Mouse (Mus musculus): ENCODE results near the gene Kif6. TPM values are rescaled to one million over a fixed set of nuclear protein-coding genes. Genes with fewer than 3 reads are reported as not detected.

The Kif6 gene
- polyA plus RNA-seq, 1 experiment from 2014 or later, result 3.1 TPM

DNA sequence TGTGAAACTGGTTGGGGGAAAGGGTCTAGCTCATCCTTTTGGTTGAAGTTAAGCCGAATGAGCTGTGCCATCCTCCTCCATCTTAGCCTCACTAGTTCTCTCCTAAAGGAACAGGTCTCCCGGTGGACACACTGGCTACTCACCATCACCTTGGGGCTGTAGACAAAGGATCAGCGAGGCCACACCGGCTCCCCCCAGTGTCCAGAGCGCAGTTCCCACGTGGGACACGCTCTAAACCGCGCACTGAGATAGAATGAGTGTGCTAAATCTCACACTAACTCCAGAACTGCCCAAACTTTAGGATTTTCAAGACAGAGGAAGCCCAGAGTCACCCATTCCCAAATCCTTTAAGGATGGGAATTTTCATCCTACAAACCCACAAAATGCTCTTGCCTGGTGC, 254.3 kb downstream of the Kif6 start:
- no peak for ATAC-seq (replicated peaks; ENCODE audit: insufficient number of reproducible peaks, low FRiP score, low TSS enrichment, low read depth)
- H3K27me3 ChIP-seq (ENCODE audit: control insufficient read depth, insufficient read depth, low read length), result no peaks in the 10 kb centered on the region
- no peak for DNase-seq (ENCODE audit: low spot score)
- no peak overlapping the region for H3K4me2 ChIP-seq (ENCODE audit: low read depth, low read length)
- no peaks in the 10 kb centered on the region; the same call in 1 of the 2 replicates for H3K4me1 ChIP-seq (ENCODE audit: control insufficient read depth, insufficient read depth, low read length)
- no peak overlapping the region for H3K9ac ChIP-seq (replicated peaks; ENCODE audit: low read length)
- H3K9me3 ChIP-seq (replicated peaks; ENCODE audit: control insufficient read depth, low read length), result no peaks in the 10 kb centered on the region
- H3K27ac ChIP-seq (replicated peaks; ENCODE audit: low read depth, low read length), result no peak overlapping the region
- WGBS, result 79% methylated on average over 9 of the region's 9 CpGs
- no peaks in the 10 kb centered on the region for H3K36me3 ChIP-seq (replicated peaks; ENCODE audit: control insufficient read depth, insufficient read depth, low read depth, low read length)
- no peak overlapping the region for H3K4me3 ChIP-seq (ENCODE audit: low read depth, low read length)

DNA sequence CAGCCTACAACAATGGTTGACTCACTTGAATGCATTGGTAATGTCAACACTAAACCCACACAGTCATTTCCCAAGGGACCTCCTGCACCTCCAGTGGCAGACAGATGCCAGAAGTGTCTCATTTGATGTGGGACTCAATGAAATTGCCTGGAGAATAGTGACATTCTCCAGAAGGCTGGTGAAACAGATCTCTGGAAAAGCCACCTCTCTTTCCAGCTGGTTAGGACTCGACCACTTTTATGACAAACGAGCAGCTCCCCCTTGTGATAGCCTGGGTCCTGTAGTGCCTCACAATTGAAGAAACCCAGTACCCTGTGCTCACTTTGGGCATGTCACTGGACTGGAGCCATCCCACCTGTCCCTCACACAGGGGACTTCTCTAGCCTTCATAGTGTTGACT, 257.4 kb downstream of the Kif6 start:
- no peak overlapping the region for H3K27ac ChIP-seq (replicated peaks; ENCODE audit: low read depth, low read length)
- ATAC-seq (replicated peaks; ENCODE audit: insufficient number of reproducible peaks, low FRiP score, low TSS enrichment, low read depth) (no peak), DNase-seq (ENCODE audit: low spot score) (peak; percentile 59)
- H3K4me1 ChIP-seq (ENCODE audit: control insufficient read depth, insufficient read depth, low read length), result no peaks in the 10 kb centered on the region; the same call in 1 of the 2 replicates
- H3K9me3 ChIP-seq (replicated peaks; ENCODE audit: control insufficient read depth, low read length), result no peaks in the 10 kb centered on the region
- H3K4me3 ChIP-seq (ENCODE audit: low read depth, low read length), result no peak overlapping the region
- H3K27me3 ChIP-seq (ENCODE audit: control insufficient read depth, insufficient read depth, low read length), result no peaks in the 10 kb centered on the region
- H3K4me2 ChIP-seq (ENCODE audit: low read depth, low read length), result no peak overlapping the region
- no peak overlapping the region for H3K9ac ChIP-seq (replicated peaks; ENCODE audit: low read length)
- 31% methylated on average over 2 of the region's 2 CpGs for whole genome bisulfite sequencing
- H3K36me3 ChIP-seq (replicated peaks; ENCODE audit: control insufficient read depth, insufficient read depth, low read depth, low read length), result no peaks in the 10 kb centered on the region

DNA sequence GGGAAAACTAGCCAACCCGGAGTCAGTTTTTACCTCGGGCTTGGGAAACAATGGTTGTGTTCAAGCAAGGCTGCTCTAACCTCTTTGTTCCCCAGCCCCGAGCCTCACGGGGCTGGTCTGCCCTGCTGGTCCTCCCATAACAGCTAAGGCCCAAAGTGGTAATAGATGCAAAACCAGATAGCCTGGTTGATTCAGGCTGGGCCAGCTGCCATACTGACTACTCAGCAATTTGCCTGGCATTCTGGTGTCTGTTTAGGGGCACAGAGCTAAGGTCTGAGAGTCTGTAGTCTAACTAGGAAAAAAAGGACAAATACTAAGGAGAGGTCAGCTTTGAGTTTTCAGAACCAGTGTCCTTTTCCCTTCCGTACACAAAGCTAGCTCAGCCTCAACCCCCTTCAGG, 259.8 kb downstream of the Kif6 start:
- Histone ChIP-seq H3K27me3 (ENCODE audit: control insufficient read depth, insufficient read depth, low read length) (no peaks in the 10 kb centered on the region), H3K4me2 (ENCODE audit: low read depth, low read length) (no peak overlapping the region), H3K9me3 (replicated peaks; ENCODE audit: control insufficient read depth, low read length) (no peaks in the 10 kb centered on the region), H3K36me3 (replicated peaks; ENCODE audit: control insufficient read depth, insufficient read depth, low read depth, low read length) (no peaks in the 10 kb centered on the region), H3K4me1 (ENCODE audit: control insufficient read depth, insufficient read depth, low read length) (no peaks in the 10 kb centered on the region; the same call in 1 of the 2 replicates), H3K9ac (replicated peaks; ENCODE audit: low read length) (no peak overlapping the region), H3K27ac (replicated peaks; ENCODE audit: low read depth, low read length) (no peak overlapping the region), H3K4me3 (ENCODE audit: low read depth, low read length) (no peak overlapping the region)
- DNase-seq (ENCODE audit: low spot score) (no peak), ATAC-seq (replicated peaks; ENCODE audit: insufficient number of reproducible peaks, low FRiP score, low TSS enrichment, low read depth) (no peak)
- WGBS, result 77% methylated on average over 5 of the region's 5 CpGs

DNA sequence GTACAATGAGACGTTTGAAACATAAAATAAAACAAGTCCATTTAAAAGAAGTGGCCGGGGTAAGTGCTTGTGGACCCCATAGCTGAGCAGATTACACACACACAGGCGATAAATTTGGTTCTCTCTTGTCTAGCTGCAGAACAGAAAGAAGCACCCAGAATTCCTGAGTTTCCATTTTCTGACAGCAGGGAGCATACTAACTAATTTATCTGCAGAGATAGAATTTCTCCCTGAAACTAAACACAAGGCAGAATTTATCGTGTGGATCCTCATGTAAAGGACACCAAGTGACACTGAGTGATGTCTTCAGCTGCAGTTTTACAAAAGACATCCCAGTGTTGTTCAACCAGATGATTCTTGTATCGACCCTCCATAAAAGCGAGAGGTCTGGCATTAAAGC, 260.5 kb downstream of the Kif6 start:
- ATAC-seq (replicated peaks; ENCODE audit: insufficient number of reproducible peaks, low FRiP score, low TSS enrichment, low read depth) (no peak), DNase-seq (ENCODE audit: low spot score) (no peak)
- H3K9me3 ChIP-seq (replicated peaks; ENCODE audit: control insufficient read depth, low read length), result no peaks in the 10 kb centered on the region
- H3K4me3 ChIP-seq (ENCODE audit: low read depth, low read length), result no peak overlapping the region
- no peak overlapping the region for H3K9ac ChIP-seq (replicated peaks; ENCODE audit: low read length)
- H3K36me3 ChIP-seq (replicated peaks; ENCODE audit: control insufficient read depth, insufficient read depth, low read depth, low read length), result no peaks in the 10 kb centered on the region
- no peaks in the 10 kb centered on the region for H3K27me3 ChIP-seq (ENCODE audit: control insufficient read depth, insufficient read depth, low read length)
- no peak overlapping the region for H3K27ac ChIP-seq (replicated peaks; ENCODE audit: low read depth, low read length)
- 61% methylated on average over 6 of the region's 6 CpGs for WGBS
- H3K4me1 ChIP-seq (ENCODE audit: control insufficient read depth, insufficient read depth, low read length), result no peaks in the 10 kb centered on the region; the same call in 1 of the 2 replicates
- no peak overlapping the region for H3K4me2 ChIP-seq (ENCODE audit: low read depth, low read length)

DNA sequence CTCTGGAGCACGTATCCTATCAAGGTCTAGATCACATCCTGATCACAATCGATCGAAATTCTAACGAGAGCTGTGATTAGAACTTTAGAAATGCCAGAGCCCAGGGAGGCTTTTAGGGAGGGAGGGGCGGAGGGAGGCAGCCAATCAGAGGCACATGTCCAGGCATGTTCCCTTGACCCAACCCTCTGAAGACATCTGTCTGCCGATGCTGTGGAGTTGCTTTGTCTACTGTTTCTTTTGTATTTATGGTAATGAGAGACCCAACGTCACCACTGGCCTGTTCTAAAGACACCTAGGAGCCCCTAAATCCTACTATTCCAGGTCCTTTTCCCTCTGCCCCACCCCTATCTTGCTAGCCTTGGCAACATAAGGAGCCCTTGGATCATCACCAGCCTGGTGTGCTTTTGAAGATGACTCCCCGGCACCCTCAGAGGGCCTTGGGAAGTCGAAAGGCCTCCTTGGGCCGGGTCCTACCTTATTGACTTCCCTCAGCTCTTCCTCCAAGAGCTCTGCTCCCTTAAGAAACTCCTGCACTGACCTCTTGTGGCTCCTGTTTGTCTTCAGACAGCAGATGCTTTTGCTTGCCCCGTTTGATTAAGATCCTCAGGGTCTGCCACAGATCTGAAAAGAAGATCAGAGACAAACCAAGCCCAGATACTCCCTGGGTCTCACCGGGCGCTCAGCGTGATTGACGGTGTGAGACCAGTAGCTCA, 261.2 kb downstream of the Kif6 start:
- Histone ChIP-seq H3K4me2 (ENCODE audit: low read depth, low read length) (no peak overlapping the region), H3K36me3 (replicated peaks; ENCODE audit: control insufficient read depth, insufficient read depth, low read depth, low read length) (no peaks in the 10 kb centered on the region), H3K9ac (replicated peaks; ENCODE audit: low read length) (no peak overlapping the region), H3K27me3 (ENCODE audit: control insufficient read depth, insufficient read depth, low read length) (no peaks in the 10 kb centered on the region), H3K4me3 (ENCODE audit: low read depth, low read length) (no peak overlapping the region), H3K9me3 (replicated peaks; ENCODE audit: control insufficient read depth, low read length) (no peaks in the 10 kb centered on the region), H3K4me1 (ENCODE audit: control insufficient read depth, insufficient read depth, low read length) (no peaks in the 10 kb centered on the region; the same call in 1 of the 2 replicates), H3K27ac (replicated peaks; ENCODE audit: low read depth, low read length) (no peak overlapping the region)
- 49% methylated on average over 15 of the region's 15 CpGs for WGBS
- DNase-seq (ENCODE audit: low spot score), result peak; percentile 47
- no peak for ATAC-seq (replicated peaks; ENCODE audit: insufficient number of reproducible peaks, low FRiP score, low TSS enrichment, low read depth)

DNA sequence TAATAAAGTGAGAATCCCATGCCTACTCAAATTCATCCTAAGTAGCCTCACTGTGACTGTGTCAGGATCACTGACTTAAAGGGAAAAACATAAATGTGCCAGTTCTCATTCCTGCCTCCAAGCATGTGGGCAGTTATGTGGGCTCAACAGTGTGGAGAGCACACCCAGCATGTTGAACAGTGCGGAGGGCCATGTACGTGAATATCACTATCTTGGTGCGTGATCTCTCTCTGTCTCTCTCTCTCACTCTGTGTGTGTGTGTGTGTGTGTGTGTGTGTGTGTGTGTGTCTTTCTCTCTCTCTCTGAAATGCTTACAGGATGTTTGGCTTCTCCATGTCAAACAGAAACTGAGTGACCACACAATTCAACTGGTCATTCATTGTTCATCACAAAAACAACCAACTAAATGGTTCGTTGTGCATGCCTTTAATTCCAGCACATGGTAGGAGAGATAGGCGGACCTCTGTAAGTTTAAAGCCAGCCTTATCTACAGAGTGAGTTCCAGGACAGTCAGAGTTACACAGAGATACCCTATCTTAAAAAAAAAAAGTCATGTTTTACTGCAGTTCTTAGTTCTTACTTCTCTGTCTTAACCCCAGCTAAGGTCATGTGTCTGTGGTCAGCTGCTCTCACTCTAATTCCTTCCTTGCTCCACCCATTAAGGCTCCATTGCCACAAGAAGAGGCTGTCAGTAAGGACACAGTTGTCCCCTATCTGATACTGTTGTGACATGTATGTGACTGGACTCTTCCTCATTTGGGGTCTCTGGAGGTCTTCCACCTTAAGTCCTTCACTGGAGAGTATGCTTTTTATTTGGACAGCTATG, 266.2 kb downstream of the Kif6 start:
- Histone ChIP-seq H3K9me3 (replicated peaks; ENCODE audit: control insufficient read depth, low read length) (no peaks in the 10 kb centered on the region), H3K27me3 (ENCODE audit: control insufficient read depth, insufficient read depth, low read length) (no peaks in the 10 kb centered on the region), H3K4me3 (ENCODE audit: low read depth, low read length) (no peak overlapping the region), H3K9ac (replicated peaks; ENCODE audit: low read length) (no peak overlapping the region), H3K27ac (replicated peaks; ENCODE audit: low read depth, low read length) (no peak overlapping the region), H3K4me2 (ENCODE audit: low read depth, low read length) (no peak overlapping the region), H3K4me1 (ENCODE audit: control insufficient read depth, insufficient read depth, low read length) (no peaks in the 10 kb centered on the region), H3K36me3 (replicated peaks; ENCODE audit: control insufficient read depth, insufficient read depth, low read depth, low read length) (no peaks in the 10 kb centered on the region)
- WGBS, result 91% methylated on average over 5 of the region's 5 CpGs
- ATAC-seq (replicated peaks; ENCODE audit: insufficient number of reproducible peaks, low FRiP score, low TSS enrichment, low read depth), result no peak
- DNase-seq (ENCODE audit: low spot score), result no peak

DNA sequence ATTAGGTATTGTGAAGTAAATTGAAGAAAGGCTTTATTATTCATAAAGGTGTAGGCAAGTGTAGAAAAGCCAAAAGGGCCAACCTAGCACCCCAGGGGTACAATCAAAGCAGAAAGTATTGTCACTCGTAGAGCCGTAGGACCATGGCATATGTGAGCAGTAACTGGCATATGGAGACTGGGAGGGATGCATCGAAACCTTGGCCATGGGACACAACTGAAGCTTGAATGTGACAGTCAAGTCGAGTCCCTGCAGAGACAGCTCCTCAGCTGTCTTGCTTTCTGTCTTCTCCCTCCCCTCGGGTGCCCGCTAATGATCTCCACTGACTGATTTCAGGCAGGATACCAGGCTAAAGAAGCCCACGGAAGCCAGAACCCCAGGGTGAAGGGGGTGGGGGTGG, 266.9 kb downstream of the Kif6 start:
- no peak overlapping the region for H3K4me2 ChIP-seq (ENCODE audit: low read depth, low read length)
- no peak overlapping the region for H3K4me3 ChIP-seq (ENCODE audit: low read depth, low read length)
- H3K9me3 ChIP-seq (replicated peaks; ENCODE audit: control insufficient read depth, low read length), result no peaks in the 10 kb centered on the region
- 94% methylated on average over 7 of the region's 7 CpGs for WGBS
- ATAC-seq (replicated peaks; ENCODE audit: insufficient number of reproducible peaks, low FRiP score, low TSS enrichment, low read depth) (no peak), DNase-seq (ENCODE audit: low spot score) (no peak)
- no peak overlapping the region for H3K9ac ChIP-seq (replicated peaks; ENCODE audit: low read length)
- no peaks in the 10 kb centered on the region for H3K27me3 ChIP-seq (ENCODE audit: control insufficient read depth, insufficient read depth, low read length)
- H3K4me1 ChIP-seq (ENCODE audit: control insufficient read depth, insufficient read depth, low read length), result no peaks in the 10 kb centered on the region
- no peak overlapping the region for H3K27ac ChIP-seq (replicated peaks; ENCODE audit: low read depth, low read length)
- no peaks in the 10 kb centered on the region for H3K36me3 ChIP-seq (replicated peaks; ENCODE audit: control insufficient read depth, insufficient read depth, low read depth, low read length)

DNA sequence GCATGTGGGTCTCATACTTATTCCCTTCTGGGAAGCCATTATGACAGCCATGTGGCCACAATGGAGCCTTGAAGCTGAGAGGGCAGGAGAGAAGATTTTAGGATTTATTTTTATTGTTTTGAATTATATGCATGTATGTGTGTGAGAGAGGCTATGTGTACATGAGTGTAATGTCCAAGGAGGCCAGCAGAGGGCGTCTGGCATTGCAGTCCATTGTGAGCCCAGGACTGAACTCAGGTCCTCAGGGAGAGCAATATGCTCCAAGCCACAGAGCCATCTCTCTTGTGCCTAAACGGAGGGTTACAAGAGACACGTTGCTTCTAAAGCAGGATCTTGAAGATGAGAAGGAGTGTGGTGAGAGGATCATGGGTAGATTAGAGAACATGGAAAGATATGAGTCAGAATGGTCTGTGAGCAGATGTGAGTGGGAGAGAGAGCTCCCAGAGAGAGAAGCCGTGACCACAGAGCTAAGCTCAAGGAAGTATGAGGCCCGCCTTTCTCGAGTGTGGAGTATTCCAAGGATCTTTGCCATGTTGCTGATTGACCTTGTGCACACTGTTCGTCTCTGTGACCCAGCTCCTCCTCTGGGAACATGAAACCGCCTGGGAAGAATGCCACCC, 268.3 kb downstream of the Kif6 start:
- no peaks in the 10 kb centered on the region for H3K27me3 ChIP-seq (ENCODE audit: control insufficient read depth, insufficient read depth, low read length)
- H3K36me3 ChIP-seq (replicated peaks; ENCODE audit: control insufficient read depth, insufficient read depth, low read depth, low read length), result no peaks in the 10 kb centered on the region
- no peaks in the 10 kb centered on the region for H3K4me1 ChIP-seq (ENCODE audit: control insufficient read depth, insufficient read depth, low read length)
- ATAC-seq (replicated peaks; ENCODE audit: insufficient number of reproducible peaks, low FRiP score, low TSS enrichment, low read depth), result no peak
- no peak overlapping the region for H3K9ac ChIP-seq (replicated peaks; ENCODE audit: low read length)
- no peak overlapping the region for H3K27ac ChIP-seq (replicated peaks; ENCODE audit: low read depth, low read length)
- H3K4me3 ChIP-seq (ENCODE audit: low read depth, low read length), result no peak overlapping the region
- no peaks in the 10 kb centered on the region for H3K9me3 ChIP-seq (replicated peaks; ENCODE audit: control insufficient read depth, low read length)
- no peak overlapping the region for H3K4me2 ChIP-seq (ENCODE audit: low read depth, low read length)
- 87% methylated on average over 8 of the region's 8 CpGs for WGBS
- DNase-seq (ENCODE audit: low spot score), result no peak

Measured in embryonic facial prominence, embryonic 11.5 days (tissue).